Mouse (Mus musculus): Measurements from ENCODE around the gene Eaf2.

The Eaf2 gene

GRCm38 (mm10) chr16:36771244-36771643, 103.6 kb downstream of the Eaf2 start:
- in situ Hi-C loops (cut with MboI, MseI) = no loop called here

GRCm38 (mm10) chr16:36770830-36771229, 104.0 kb downstream of the Eaf2 start:
- in situ Hi-C loops (cut with MboI, MseI) = no loop called here

- in situ Hi-C loops (cut with MboI, MseI) = no loop called here
These were observed 104.5 kb downstream of the Eaf2 start for GRCm38 (mm10) chr16:36770191-36770771.

GRCm38 (mm10) chr16:36751979-36752378, 122.8 kb downstream of the Eaf2 start:
- in situ Hi-C loops (cut with MboI, MseI) = no loop called here

- in situ Hi-C loops (cut with MboI, MseI) = loop anchor here (25.0 kb wide), 1 partner anchor 740 kb away; no protein-coding TSS in a partner anchor
These were observed 127.0 kb downstream of the Eaf2 start for GRCm38 (mm10) chr16:36747767-36748166.

DNA sequence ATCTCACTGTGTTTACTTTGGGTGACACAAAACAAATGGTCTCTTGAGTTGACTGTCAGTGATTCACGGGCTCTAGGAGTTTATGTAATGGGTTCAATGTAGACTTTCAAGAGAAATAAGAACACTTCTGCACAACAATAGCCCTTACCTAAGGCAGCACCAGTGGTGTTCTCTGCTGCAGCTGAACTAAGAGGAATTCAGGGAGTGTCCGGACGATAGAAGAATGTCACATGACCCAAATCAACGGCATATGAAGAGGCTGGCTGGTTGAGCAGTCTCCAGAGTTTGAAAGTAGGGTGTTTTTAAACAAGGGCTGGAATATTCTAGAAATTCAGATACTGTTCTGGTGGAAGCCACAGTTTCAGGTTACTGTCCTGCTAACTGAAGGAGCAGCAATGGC, 127.7 kb downstream of the Eaf2 start:
- in situ Hi-C loops (cut with MboI, MseI) = loop anchor here (25.0 kb wide), 1 partner anchor 740 kb away; no protein-coding TSS in a partner anchor

GRCm38 (mm10) chr16:36743580-36743979, 131.2 kb downstream of the Eaf2 start:
- in situ Hi-C loops (cut with MboI, MseI) = loop anchor here (25.0 kb wide), 1 partner anchor 744 kb away; no protein-coding TSS in a partner anchor

Data from T-helper 2 cell (primary cell).